Mouse (Mus musculus): ENCODE measurements at regions not wholly inside any gene's neighbourhood (a gene's known extent, or its start where the extent isn't known, plus 50 kb on each side); places are given as distances from the start of the nearest gene placed in this dataset.

GRCm38 (mm10) chr5:126718421-126718820 is 523.2 kb upstream of the Tmem132c start:
- Histone ChIP-seq H3K4me1 (ENCODE audit: control insufficient read depth, insufficient read depth, low read length) (no peaks in the 10 kb centered on the region), H3K27ac (ENCODE audit: control insufficient read depth, insufficient read depth, low read depth, low read length, poor library complexity) (no peak overlapping the region), H3K4me3 (replicated peaks; ENCODE audit: control insufficient read depth, low read depth, low read length) (no peak overlapping the region)
- no peak for TF ChIP-seq CTCF (IDR thresholded peaks at IDR 0.05; ENCODE audit: control insufficient read depth, insufficient read depth, low read length)
- TF ChIP-seq POLR2A (IDR thresholded peaks at IDR 0.05; ENCODE audit: borderline replicate concordance, control insufficient read depth, low read depth, low read length): no peak
- WGBS: 92% methylated on average over 2 of the region's 2 CpGs

- WGBS: 66% methylated on average over 2 of the region's 2 CpGs
- TF ChIP-seq POLR2A (IDR thresholded peaks at IDR 0.05; ENCODE audit: borderline replicate concordance, control insufficient read depth, low read depth, low read length) (no peak), CTCF (IDR thresholded peaks at IDR 0.05; ENCODE audit: control insufficient read depth, insufficient read depth, low read length) (no peak)
- no peaks in the 10 kb centered on the region for H3K4me1 ChIP-seq (ENCODE audit: control insufficient read depth, insufficient read depth, low read length)
- no peak overlapping the region for H3K4me3 ChIP-seq (replicated peaks; ENCODE audit: control insufficient read depth, low read depth, low read length)
- no peak overlapping the region for H3K27ac ChIP-seq (ENCODE audit: control insufficient read depth, insufficient read depth, low read depth, low read length, poor library complexity)
Measured at GRCm38 (mm10) chr5:126721300-126721699, 520.3 kb upstream of the Tmem132c start.

- Histone ChIP-seq H3K4me3 (replicated peaks; ENCODE audit: control insufficient read depth, low read depth, low read length) (no peak overlapping the region), H3K4me1 (ENCODE audit: control insufficient read depth, insufficient read depth, low read length) (no peaks in the 10 kb centered on the region), H3K27ac (ENCODE audit: control insufficient read depth, insufficient read depth, low read depth, low read length, poor library complexity) (no peak overlapping the region)
- TF ChIP-seq CTCF (IDR thresholded peaks at IDR 0.05; ENCODE audit: control insufficient read depth, insufficient read depth, low read length) (no peak), POLR2A (IDR thresholded peaks at IDR 0.05; ENCODE audit: borderline replicate concordance, control insufficient read depth, low read depth, low read length) (no peak)
- WGBS: 56% methylated on average over 10 of the region's 10 CpGs
Measured at GRCm38 (mm10) chr5:126723304-126724295, 518.0 kb upstream of the Tmem132c start.

- H3K4me1 ChIP-seq (ENCODE audit: control insufficient read depth, insufficient read depth, low read length): no peaks in the 10 kb centered on the region
- whole genome bisulfite sequencing: 73% methylated on average over 9 of the region's 9 CpGs
- no peak overlapping the region for H3K27ac ChIP-seq (ENCODE audit: control insufficient read depth, insufficient read depth, low read depth, low read length, poor library complexity)
- H3K4me3 ChIP-seq (replicated peaks; ENCODE audit: control insufficient read depth, low read depth, low read length): no peak overlapping the region
- TF ChIP-seq CTCF (IDR thresholded peaks at IDR 0.05; ENCODE audit: control insufficient read depth, insufficient read depth, low read length) (no peak), POLR2A (IDR thresholded peaks at IDR 0.05; ENCODE audit: borderline replicate concordance, control insufficient read depth, low read depth, low read length) (no peak)
Measured at GRCm38 (mm10) chr5:126724329-126724728, 517.3 kb upstream of the Tmem132c start.

- WGBS: 6% methylated on average over 10 of the region's 15 CpGs
- Histone ChIP-seq H3K4me3 (replicated peaks; ENCODE audit: control insufficient read depth, low read depth, low read length) (no peak overlapping the region), H3K27ac (ENCODE audit: control insufficient read depth, insufficient read depth, low read depth, low read length, poor library complexity) (no peak overlapping the region), H3K4me1 (ENCODE audit: control insufficient read depth, insufficient read depth, low read length) (no peaks in the 10 kb centered on the region)
- TF ChIP-seq POLR2A (IDR thresholded peaks at IDR 0.05; ENCODE audit: borderline replicate concordance, control insufficient read depth, low read depth, low read length) (no peak), CTCF (IDR thresholded peaks at IDR 0.05; ENCODE audit: control insufficient read depth, insufficient read depth, low read length) (no peak)
Measured at GRCm38 (mm10) chr5:126733470-126733869, 508.1 kb upstream of the Tmem132c start.

- TF ChIP-seq POLR2A (IDR thresholded peaks at IDR 0.05; ENCODE audit: borderline replicate concordance, control insufficient read depth, low read depth, low read length) (no peak), CTCF (IDR thresholded peaks at IDR 0.05; ENCODE audit: control insufficient read depth, insufficient read depth, low read length) (no peak)
- Histone ChIP-seq H3K4me1 (ENCODE audit: control insufficient read depth, insufficient read depth, low read length) (no peaks in the 10 kb centered on the region), H3K27ac (ENCODE audit: control insufficient read depth, insufficient read depth, low read depth, low read length, poor library complexity) (no peak overlapping the region), H3K4me3 (replicated peaks; ENCODE audit: control insufficient read depth, low read depth, low read length) (no peak overlapping the region)
Measured at GRCm38 (mm10) chr5:126735733-126736132, 505.9 kb upstream of the Tmem132c start.

- WGBS: 66% methylated on average over 4 of the region's 4 CpGs
- Histone ChIP-seq H3K4me3 (replicated peaks; ENCODE audit: control insufficient read depth, low read depth, low read length) (no peak overlapping the region), H3K4me1 (ENCODE audit: control insufficient read depth, insufficient read depth, low read length) (no peaks in the 10 kb centered on the region), H3K27ac (ENCODE audit: control insufficient read depth, insufficient read depth, low read depth, low read length, poor library complexity) (no peak overlapping the region)
- TF ChIP-seq POLR2A (IDR thresholded peaks at IDR 0.05; ENCODE audit: borderline replicate concordance, control insufficient read depth, low read depth, low read length) (no peak), CTCF (IDR thresholded peaks at IDR 0.05; ENCODE audit: control insufficient read depth, insufficient read depth, low read length) (no peak)
Measured at GRCm38 (mm10) chr5:126737681-126738080, 503.9 kb upstream of the Tmem132c start.

- H3K27ac ChIP-seq (ENCODE audit: control insufficient read depth, insufficient read depth, low read depth, low read length, poor library complexity): no peak overlapping the region
- 67% methylated on average over 10 of the region's 10 CpGs for WGBS
- TF ChIP-seq CTCF (IDR thresholded peaks at IDR 0.05; ENCODE audit: control insufficient read depth, insufficient read depth, low read length) (no peak), POLR2A (IDR thresholded peaks at IDR 0.05; ENCODE audit: borderline replicate concordance, control insufficient read depth, low read depth, low read length) (no peak)
Measured at GRCm38 (mm10) chr5:126740861-126741410, 500.7 kb upstream of the Tmem132c start.

More at GRCm38 (mm10) chr5:126740861-126741410, 500.7 kb upstream of the Tmem132c start:
- Histone ChIP-seq H3K4me3 (replicated peaks; ENCODE audit: control insufficient read depth, low read depth, low read length) (no peak overlapping the region), H3K4me1 (ENCODE audit: control insufficient read depth, insufficient read depth, low read length) (no peaks in the 10 kb centered on the region)

All from bone marrow, adult 2 months (tissue).